Mouse (Mus musculus) inflammation-experienced regulatory T-cells (primary cell): ENCODE results near the gene Scel. TPM values are rescaled to one million over a fixed set of nuclear protein-coding genes. Genes with fewer than 3 reads are reported as not detected.

Experiments
- polyA plus RNA-seq, 2 experiments: library from polyadenylated mRNA; unstranded; fragments of 100-300 nt; shearing (Covaris generic); gene quantifications; one replicate each; pipeline ENCODE4 v1.2.1; 2017

Gene Scel
- polyA plus RNA-seq, result under 1 TPM in 1 of 2 experiments, not detected in 1; 0.23 TPM

GRCm38 (mm10) chr14:103512802-103513472 lies at the start of gene Scel:
TSS of gene Scel (plus strand) at chr14:103513342.

GRCm38 (mm10) chr14:103649896-103650334 lies 136.8 kb downstream of the Scel start, which contains the start of gene Slain1:
TSS of gene Slain1 (plus strand) at chr14:103650228.

Other genes with a start within 250 kb of the Scel start
- gene Mycbp2, start 166.5 kb upstream of the Scel start, polyA plus RNA-seq, result 10 to 100 TPM; 53.5 to 66.7 TPM
- 100 to 1,000 TPM in 1 of 2 experiments, 10 to 100 TPM in 1; 92.8 to 113 TPM for gene Slain1, start 136.9 kb downstream of the Scel start, polyA plus RNA-seq